Mouse (Mus musculus) bone marrow, adult 2 months (tissue): Measurements from ENCODE around the gene Tango6.

Source experiments
- CTCF ChIP-seq: fragments of 200-500 bp; IDR thresholded peaks from 2 replicates; pipeline ENCODE4 v1.5.1; 2011; ENCODE audit warnings: low read length, control low read depth; ENCODE audit not compliant: control insufficient read depth, insufficient read depth
- POLR2A ChIP-seq: fragments of 200-500 bp; IDR thresholded peaks from 2 replicates; pipeline ENCODE4 v1.6.1; 2011; ENCODE audit warnings: low read depth, mild to moderate bottlenecking, control low read depth, low read length, borderline replicate concordance; ENCODE audit not compliant: control insufficient read depth

DNA sequence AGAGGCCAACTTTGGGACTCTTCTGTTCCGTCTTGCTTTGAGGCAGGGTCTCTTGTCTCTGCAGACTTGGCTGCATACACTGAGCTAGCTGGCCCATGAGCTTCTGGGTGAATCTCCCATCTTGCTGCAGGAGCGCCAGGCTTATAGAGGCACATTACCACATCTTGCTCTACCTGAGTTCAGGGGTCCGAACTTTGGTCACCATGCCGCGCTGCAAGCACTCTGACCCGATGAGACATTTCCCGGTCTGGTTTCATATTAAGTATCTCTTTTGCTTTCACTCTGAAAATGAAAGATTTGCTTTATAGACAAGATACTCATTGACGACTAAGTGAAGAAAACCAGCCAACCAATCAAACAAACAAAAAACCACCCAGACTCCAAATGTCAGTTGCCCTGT is 34.4 kb upstream of the Tango6 start:
- TF ChIP-seq CTCF (no peak), POLR2A (no peak)
